Mouse (Mus musculus) activated CD4-positive, CD25-positive, alpha-beta regulatory T cell, adult 9 weeks (primary cell): ENCODE results near the gene Olfr1076. TPM values are rescaled to one million over a fixed set of nuclear protein-coding genes. Genes with fewer than 3 reads are reported as not detected.

Experiments used
- polyA plus RNA-seq: library from polyadenylated mRNA; unstranded; fragments of 100-300 nt; shearing (Covaris generic); gene quantifications from one replicate; pipeline ENCODE4 v1.2.1, GENCODE M21; 2017

Olfr1076 gene
- not detected for polyA plus RNA-seq

DNA sequence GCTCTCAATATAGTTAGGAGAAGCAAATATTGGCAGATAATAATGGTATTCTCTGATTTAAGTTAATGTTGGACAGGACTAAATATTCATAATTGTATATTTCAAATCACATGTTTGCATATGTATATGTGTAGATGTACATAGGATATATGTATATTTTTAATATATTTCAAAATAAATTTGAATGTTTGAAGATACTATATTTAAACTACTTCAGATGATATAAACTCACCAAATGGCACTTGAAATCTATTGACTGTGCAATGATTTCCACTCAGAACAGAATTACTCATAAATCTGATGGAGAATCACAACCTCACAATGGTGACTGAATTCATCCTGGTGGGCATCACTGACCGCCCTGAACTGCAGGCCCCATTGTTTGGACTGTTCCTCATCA, at the start of gene Olfr1076:
TSS of gene Olfr1076 (plus strand) at position 301 of the 400 bp plus-strand sequence.

GRCm38 (mm10) chr2:86487286-86487685, 21.0 kb upstream of the Olfr1076 start, which contains the start of gene Olfr228:
Olfr228 (minus strand) TSS chr2:86487386.

GRCm38 (mm10) chr2:86542380-86542779, 34.1 kb downstream of the Olfr1076 start, which contains the start of gene Olfr1079:
Olfr1079 (minus strand) TSS chr2:86542480.

GRCm38 (mm10) chr2:86558135-86558534, 49.9 kb downstream of the Olfr1076 start, which contains the start of gene Olfr1080:
Olfr1080 (minus strand) TSS chr2:86558235.

Other genes with a start within 250 kb of the Olfr1076 start
- gene Olfr1051, start 229.4 kb upstream of the Olfr1076 start, polyA plus RNA-seq, result not detected
- not detected for gene Olfr1052, start 216.0 kb upstream of the Olfr1076 start, polyA plus RNA-seq
- not detected for gene Olfr1053, start 193.2 kb upstream of the Olfr1076 start, polyA plus RNA-seq
- not detected for gene Olfr1054, start 173.0 kb upstream of the Olfr1076 start, polyA plus RNA-seq
- gene Olfr1055, start 158.2 kb upstream of the Olfr1076 start, polyA plus RNA-seq, result not detected
- not detected for gene Olfr1056, start 146.0 kb upstream of the Olfr1076 start, polyA plus RNA-seq
- not detected for gene Olfr1057, start 130.1 kb upstream of the Olfr1076 start, polyA plus RNA-seq
- not detected for gene Olfr1058, start 119.9 kb upstream of the Olfr1076 start, polyA plus RNA-seq
- not detected for gene Olfr1061, start 94.4 kb upstream of the Olfr1076 start, polyA plus RNA-seq
- not detected for gene Olfr1062, start 81.7 kb upstream of the Olfr1076 start, polyA plus RNA-seq
- gene Olfr1065, start 57.9 kb upstream of the Olfr1076 start, polyA plus RNA-seq, result not detected
- not detected for gene Olfr1066, start 52.2 kb upstream of the Olfr1076 start, polyA plus RNA-seq
- not detected for gene Olfr228, start 21.1 kb upstream of the Olfr1076 start, polyA plus RNA-seq
- not detected for gene Olfr1079, start 34.0 kb downstream of the Olfr1076 start, polyA plus RNA-seq
- not detected for gene Olfr1080, start 49.8 kb downstream of the Olfr1076 start, polyA plus RNA-seq
- not detected for gene Olfr1082, start 90.5 kb downstream of the Olfr1076 start, polyA plus RNA-seq
- not detected for gene Olfr1084, start 131.3 kb downstream of the Olfr1076 start, polyA plus RNA-seq
- gene Olfr1085, start 153.6 kb downstream of the Olfr1076 start, polyA plus RNA-seq, result not detected
- gene Olfr1086, start 171.6 kb downstream of the Olfr1076 start, polyA plus RNA-seq, result not detected
- not detected for gene Olfr1087, start 189.9 kb downstream of the Olfr1076 start, polyA plus RNA-seq
- not detected for gene Olfr1089, start 225.2 kb downstream of the Olfr1076 start, polyA plus RNA-seq